Mouse (Mus musculus): ENCODE measurements around the gene Mapk8ip2.

Mapk8ip2 gene

DNA sequence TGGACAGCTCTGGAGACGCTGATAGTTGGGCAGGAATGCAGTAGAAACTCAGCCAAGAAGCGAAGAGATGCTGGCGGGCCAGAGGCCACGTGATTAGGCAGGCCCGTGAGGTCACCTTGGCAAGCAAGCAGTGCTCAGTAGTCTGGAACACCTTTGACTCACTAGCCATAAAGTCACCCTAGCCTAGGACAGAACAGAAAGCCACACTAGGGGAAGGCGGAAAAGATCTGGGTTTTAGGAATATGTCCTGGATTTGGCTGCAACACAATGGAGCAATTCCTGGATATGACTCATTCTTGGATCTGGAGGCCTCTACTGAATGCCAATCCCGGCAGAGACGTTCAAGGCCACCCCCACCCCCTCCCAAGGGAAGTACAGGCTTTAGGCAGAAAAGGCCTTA lies 26.9 kb downstream of the Mapk8ip2 start:
- no peak for DNase-seq (ENCODE audit: low spot score)

DNA sequence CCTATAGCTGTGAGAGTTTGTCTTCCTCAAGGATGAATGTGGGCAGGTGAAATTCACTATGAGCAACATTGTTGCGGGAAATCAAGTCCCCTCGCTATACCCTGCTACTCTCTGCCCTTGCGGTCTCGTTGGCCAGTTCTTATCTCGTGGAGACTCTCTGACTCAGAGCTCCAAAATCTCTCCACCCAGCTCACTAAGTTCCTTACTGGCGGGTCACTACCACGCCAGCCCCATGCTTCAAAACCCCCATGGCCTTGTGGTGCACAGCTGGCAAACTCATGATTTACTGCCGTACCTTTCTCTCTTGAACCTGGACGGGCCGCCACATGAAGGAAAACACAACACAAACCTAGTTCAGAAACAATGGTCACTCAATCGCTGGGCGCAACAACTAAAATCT lies 34.5 kb downstream of the Mapk8ip2 start:
- DNase-seq (ENCODE audit: low spot score): no peak

GRCm38 (mm10) chr15:89488611-89489117 lies 35.0 kb downstream of the Mapk8ip2 start:
- no peak for DNase-seq (ENCODE audit: low spot score)

GRCm38 (mm10) chr15:89494970-89495369 lies 41.3 kb downstream of the Mapk8ip2 start:
- DNase-seq (ENCODE audit: low spot score): no peak

- DNase-seq (ENCODE audit: low spot score): no peak
These were observed 42.4 kb downstream of the Mapk8ip2 start for GRCm38 (mm10) chr15:89496131-89496530.

DNA sequence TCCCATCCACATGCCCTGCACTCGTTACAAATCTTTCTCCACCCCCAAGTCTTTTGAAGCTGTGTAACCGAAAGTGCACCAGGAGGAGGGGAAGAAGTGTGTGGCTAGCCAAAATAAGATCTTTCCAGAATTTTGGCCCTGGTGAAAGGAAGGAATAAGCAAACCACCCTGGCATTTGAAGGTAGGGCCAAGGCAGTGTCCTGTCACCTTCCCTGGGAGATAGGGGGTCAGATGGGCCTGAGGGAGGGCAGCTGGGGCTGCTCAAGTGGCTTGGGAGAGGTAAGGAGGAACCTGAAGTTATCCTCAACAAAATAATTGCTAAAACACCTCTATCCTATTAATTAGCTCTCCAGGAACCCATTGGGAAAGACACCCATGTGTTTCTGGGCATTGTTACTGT lies 43.1 kb downstream of the Mapk8ip2 start:
- DNase-seq (ENCODE audit: low spot score): no peak

GRCm38 (mm10) chr15:89497391-89498048 lies 43.8 kb downstream of the Mapk8ip2 start:
- no peak for DNase-seq (ENCODE audit: low spot score)

DNA sequence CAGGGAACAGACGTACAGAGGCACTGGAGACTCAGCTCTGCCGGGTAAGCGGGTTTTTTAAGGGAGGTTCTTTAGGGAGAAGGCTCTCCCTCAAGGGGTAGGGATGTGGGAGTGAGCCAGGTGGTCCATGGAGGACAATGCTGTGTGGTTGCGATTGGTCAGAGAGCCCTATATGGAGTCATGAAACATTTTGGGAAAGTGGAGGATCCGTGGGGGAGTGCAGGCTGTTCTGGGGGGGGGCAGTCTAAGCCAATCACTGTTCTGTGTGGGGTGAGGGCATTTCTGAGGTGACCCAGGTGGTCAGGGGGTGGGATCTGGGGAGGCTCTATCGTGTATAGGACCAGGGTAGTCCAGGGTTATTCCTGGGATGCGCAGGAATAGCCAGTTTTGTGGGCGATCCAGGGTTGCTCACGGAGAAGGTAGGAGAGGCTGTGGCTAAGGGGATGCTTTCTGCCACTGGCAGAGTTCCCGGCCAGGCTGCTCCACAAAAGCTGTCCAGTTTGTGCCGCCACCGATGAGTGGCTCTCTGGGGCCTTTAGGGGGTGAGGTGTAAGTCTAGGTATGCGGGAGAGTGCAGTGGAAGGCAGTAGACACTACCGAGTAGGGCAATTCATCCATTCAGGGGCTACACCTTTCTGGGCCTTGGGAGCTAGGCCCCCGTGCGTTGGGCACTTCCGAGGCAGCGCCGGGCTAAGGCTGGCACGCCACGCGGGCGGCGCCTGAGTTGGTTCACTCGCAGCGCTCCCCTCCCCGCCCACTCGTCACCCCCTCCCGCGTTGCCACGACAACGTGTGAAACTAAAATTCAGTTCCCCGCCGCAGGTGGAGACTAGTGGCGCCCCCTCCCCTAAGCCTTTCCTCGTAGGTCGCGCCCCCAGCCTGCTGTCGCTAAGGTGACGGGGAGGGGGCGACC lies 44.6 kb downstream of the Mapk8ip2 start:
- peak; percentile 50 for DNase-seq (ENCODE audit: low spot score)

GRCm38 (mm10) chr15:89498961-89499688 lies 45.4 kb downstream of the Mapk8ip2 start, which contains the start of gene Shank3:
Gene Shank3 (plus strand): TSS chr15:89499623.
- no peak for DNase-seq (ENCODE audit: low spot score)

DNA sequence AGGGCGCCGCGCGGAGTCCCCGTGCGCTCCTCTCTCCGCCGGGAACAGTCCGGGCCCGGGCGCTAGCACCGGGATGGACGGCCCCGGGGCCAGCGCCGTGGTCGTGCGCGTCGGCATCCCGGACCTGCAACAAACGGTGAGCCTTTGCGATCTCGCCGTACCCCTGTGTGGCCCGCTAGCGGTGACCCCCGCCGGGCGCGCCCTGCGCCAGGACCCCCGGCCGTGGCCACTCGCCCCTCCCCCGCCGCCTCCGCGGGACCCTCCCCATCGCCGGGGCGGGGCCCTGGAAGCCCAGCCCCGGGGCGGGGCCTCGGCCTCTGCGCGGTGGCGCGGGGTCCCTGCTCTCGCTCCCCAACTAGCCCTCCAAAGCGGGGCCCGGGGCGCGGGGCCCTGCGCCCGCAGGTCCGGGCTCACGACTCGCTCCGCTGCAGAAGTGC lies 46.1 kb downstream of the Mapk8ip2 start:
- no peak for DNase-seq (ENCODE audit: low spot score)

DNA sequence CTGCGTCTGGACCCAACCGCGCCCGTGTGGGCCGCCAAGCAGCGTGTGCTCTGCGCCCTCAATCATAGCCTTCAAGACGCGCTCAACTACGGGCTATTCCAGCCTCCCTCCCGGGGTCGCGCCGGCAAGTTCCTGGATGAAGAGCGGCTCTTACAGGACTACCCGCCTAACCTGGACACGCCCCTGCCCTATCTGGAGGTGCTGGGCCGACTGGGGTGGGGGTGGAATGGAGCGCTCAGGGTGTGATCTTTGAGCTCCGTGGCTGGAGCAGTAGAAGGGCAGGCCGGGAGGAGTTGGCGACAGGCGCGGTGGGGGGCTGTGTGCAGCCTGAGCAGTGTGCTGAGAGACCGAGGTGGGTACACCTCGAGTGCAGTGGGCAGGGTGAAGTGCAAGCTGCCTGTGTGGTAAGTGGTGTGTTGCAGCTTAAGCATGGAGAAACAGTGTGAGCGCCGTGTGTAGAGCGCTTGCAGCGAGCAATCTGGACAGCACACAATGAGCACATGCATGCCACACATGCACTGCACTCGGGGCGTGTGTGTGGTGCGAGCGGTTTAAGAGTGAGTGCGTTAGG lies 46.6 kb downstream of the Mapk8ip2 start:
- no peak for DNase-seq (ENCODE audit: low spot score)

DNA sequence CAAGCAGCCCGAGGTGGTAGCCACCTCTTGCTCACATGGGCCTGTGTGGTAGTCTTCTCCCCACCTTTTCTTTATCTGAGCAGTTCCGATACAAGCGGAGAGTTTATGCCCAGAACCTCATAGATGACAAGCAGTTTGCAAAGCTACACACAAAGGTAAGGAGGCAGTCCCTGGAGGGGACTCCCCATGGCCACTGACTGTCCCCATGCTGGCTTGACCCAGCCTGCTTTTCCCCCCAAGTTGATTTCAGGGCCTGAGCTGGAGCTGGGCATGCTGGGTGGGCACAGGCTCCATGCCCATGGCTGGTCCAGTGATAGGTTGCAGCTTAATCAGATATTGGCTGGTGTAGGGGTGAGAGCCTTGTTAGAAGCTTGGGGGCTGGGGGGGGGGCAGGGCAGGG lies 47.6 kb downstream of the Mapk8ip2 start:
- DNase-seq (ENCODE audit: low spot score): no peak

DNA sequence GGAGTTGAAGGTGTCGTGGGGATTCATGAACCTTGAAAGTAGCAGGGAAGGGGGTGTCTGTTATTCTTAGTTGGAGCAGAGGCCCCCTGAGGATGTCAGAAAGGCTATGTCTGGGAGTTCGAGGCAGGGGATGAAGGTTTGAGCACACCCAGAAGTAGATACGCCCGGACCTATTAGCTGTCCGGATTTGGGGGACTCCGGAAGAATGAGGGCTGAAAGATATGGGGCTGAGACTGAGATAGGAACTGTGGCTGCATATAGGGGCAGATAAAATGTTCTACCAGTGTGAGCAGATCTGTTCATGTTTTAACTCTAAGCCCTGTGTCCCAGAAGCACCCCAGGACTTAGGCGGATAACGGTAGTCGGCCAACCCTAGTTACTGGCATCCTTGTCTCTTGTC lies 51.1 kb downstream of the Mapk8ip2 start:
- no peak for DNase-seq (ENCODE audit: low spot score)

DNA sequence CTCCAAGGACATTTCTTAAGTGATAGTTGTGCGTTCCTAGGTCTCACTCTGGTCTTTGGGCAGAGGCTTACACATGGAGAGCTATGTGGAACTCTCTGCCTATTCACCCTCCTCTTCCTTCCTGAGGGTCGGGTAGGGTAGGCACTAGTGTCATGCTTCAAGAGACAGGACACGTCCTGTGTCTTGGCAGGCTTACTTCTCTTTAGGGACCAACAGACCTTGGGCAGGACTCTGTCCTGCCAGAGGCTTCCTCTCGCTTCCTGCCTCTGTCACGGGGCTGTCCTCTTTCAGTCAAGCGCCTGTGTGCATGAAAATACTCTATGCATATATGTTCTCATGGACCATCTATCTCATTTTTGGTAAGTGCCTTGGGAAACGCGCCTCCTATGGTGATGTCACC lies 54.0 kb downstream of the Mapk8ip2 start:
- no peak for DNase-seq (ENCODE audit: low spot score)

DNA sequence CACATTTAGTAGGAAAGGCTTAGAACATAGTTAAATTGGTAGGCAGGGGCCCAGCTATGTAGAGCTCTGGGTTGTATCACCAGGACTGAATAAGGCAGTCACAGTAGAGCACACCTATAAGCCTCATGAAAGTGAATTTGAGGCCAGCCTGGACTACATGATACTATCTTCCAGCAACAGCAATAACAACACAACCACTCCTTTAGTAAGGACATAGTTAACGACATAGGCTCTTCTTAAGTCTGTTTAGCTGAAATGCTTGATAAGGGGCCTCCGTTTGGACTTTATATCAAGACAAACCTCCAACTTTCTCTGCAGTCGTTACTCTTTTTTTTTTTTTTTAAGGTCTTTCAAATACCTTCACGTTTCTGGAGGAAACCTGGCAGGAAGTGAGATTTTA lies 59.0 kb downstream of the Mapk8ip2 start:
- DNase-seq (ENCODE audit: low spot score): no peak

All from T-cell, adult 2 months (primary cell).